Mouse (Mus musculus): ENCODE measurements at regions not wholly inside any gene's neighbourhood (a gene's known extent, or its start where the extent isn't known, plus 50 kb on each side); places are given as distances from the start of the nearest gene placed in this dataset.
A peak's percentile ranks its signal among the peaks of the same experiment; 100 is the strongest.

GRCm38 (mm10) chr11:18069348-18070031 lies 115.8 kb upstream of the Etaa1 start:
- WGBS = 38% methylated on average over 7 of the region's 7 CpGs
- Histone ChIP-seq H3K27me3 (replicated peaks) (no peaks in the 10 kb centered on the region), H3K4me3 (no peak overlapping the region), H3K9ac (no peak overlapping the region), H3K27ac (replicated peaks) (no peak overlapping the region), H3K9me3 (no peaks in the 10 kb centered on the region), H3K4me2 (no peak overlapping the region), H3K36me3 (no peaks in the 10 kb centered on the region), H3K4me1 (peaks cover 6% of the 10 kb centered on the region)
- ATAC-seq (ENCODE audit: extremely low read depth, insufficient number of reproducible peaks, low FRiP score, low TSS enrichment) = no peak

GRCm38 (mm10) chr11:18068085-18068484 lies 114.4 kb upstream of the Etaa1 start:
- no peak for ATAC-seq (ENCODE audit: extremely low read depth, insufficient number of reproducible peaks, low FRiP score, low TSS enrichment)
- WGBS = 41% methylated on average over 2 of the region's 2 CpGs
- no peaks in the 10 kb centered on the region for H3K27me3 ChIP-seq (replicated peaks)
- H3K27ac ChIP-seq (replicated peaks) = no peak overlapping the region
- H3K4me2 ChIP-seq = no peak overlapping the region
- no peak overlapping the region for H3K9ac ChIP-seq
- peaks cover 6% of the 10 kb centered on the region for H3K4me1 ChIP-seq
- H3K36me3 ChIP-seq = no peaks in the 10 kb centered on the region
- no peaks in the 10 kb centered on the region for H3K9me3 ChIP-seq
- H3K4me3 ChIP-seq = no peak overlapping the region

GRCm38 (mm10) chr11:18067676-18068075 lies 114.0 kb upstream of the Etaa1 start:
- Histone ChIP-seq H3K9me3 (no peaks in the 10 kb centered on the region), H3K27ac (replicated peaks) (no peak overlapping the region), H3K36me3 (no peaks in the 10 kb centered on the region), H3K4me2 (no peak overlapping the region), H3K27me3 (replicated peaks) (no peaks in the 10 kb centered on the region), H3K9ac (no peak overlapping the region), H3K4me1 (peaks cover 6% of the 10 kb centered on the region), H3K4me3 (no peak overlapping the region)
- ATAC-seq (ENCODE audit: extremely low read depth, insufficient number of reproducible peaks, low FRiP score, low TSS enrichment) = no peak
- 18% methylated on average over 3 of the region's 3 CpGs for WGBS

- ATAC-seq (ENCODE audit: extremely low read depth, insufficient number of reproducible peaks, low FRiP score, low TSS enrichment) = no peak
- Histone ChIP-seq H3K27me3 (replicated peaks) (no peaks in the 10 kb centered on the region), H3K27ac (replicated peaks) (no peak overlapping the region), H3K4me1 (no peaks in the 10 kb centered on the region), H3K4me2 (no peak overlapping the region), H3K36me3 (no peaks in the 10 kb centered on the region), H3K9me3 (no peaks in the 10 kb centered on the region), H3K9ac (no peak overlapping the region), H3K4me3 (no peak overlapping the region)
- WGBS = 68% methylated on average over 1 of the region's 1 CpGs
These were observed 87.9 kb upstream of the Etaa1 start for GRCm38 (mm10) chr11:18041589-18041988.

- H3K27ac ChIP-seq (replicated peaks) = no peak overlapping the region
- no peaks in the 10 kb centered on the region for H3K36me3 ChIP-seq
- no peaks in the 10 kb centered on the region for H3K27me3 ChIP-seq (replicated peaks)
- H3K4me1 ChIP-seq = no peaks in the 10 kb centered on the region
- WGBS = 80% methylated on average over 4 of the region's 4 CpGs
- H3K4me3 ChIP-seq = no peak overlapping the region
- no peak for ATAC-seq (ENCODE audit: extremely low read depth, insufficient number of reproducible peaks, low FRiP score, low TSS enrichment)
- H3K9me3 ChIP-seq = no peaks in the 10 kb centered on the region
- H3K9ac ChIP-seq = no peak overlapping the region
- no peak overlapping the region for H3K4me2 ChIP-seq
These were observed 77.4 kb upstream of the Etaa1 start for GRCm38 (mm10) chr11:18031049-18031448.

GRCm38 (mm10) chr11:18022065-18022464 lies 68.4 kb upstream of the Etaa1 start:
- no peak overlapping the region for H3K4me3 ChIP-seq
- ATAC-seq (ENCODE audit: extremely low read depth, insufficient number of reproducible peaks, low FRiP score, low TSS enrichment) = no peak

GRCm38 (mm10) chr11:18015239-18015638 lies 61.6 kb upstream of the Etaa1 start:
- Histone ChIP-seq H3K9me3 (no peaks in the 10 kb centered on the region), H3K27ac (replicated peaks) (no peak overlapping the region), H3K4me3 (no peak overlapping the region), H3K27me3 (replicated peaks) (no peaks in the 10 kb centered on the region), H3K36me3 (no peaks in the 10 kb centered on the region), H3K9ac (no peak overlapping the region), H3K4me2 (no peak overlapping the region), H3K4me1 (peaks cover 20% of the 10 kb centered on the region)
- WGBS = 44% methylated on average over 4 of the region's 4 CpGs
- ATAC-seq (ENCODE audit: extremely low read depth, insufficient number of reproducible peaks, low FRiP score, low TSS enrichment) = no peak

More at GRCm38 (mm10) chr11:18022065-18022464, 68.4 kb upstream of the Etaa1 start:
- H3K36me3 ChIP-seq = no peaks in the 10 kb centered on the region
- WGBS = 67% methylated on average over 4 of the region's 4 CpGs
- no peak overlapping the region for H3K9ac ChIP-seq
- H3K4me1 ChIP-seq = no peaks in the 10 kb centered on the region; the same call in 1 of the 2 replicates
- no peak overlapping the region for H3K27ac ChIP-seq (replicated peaks)
- no peak overlapping the region for H3K4me2 ChIP-seq
- H3K9me3 ChIP-seq = no peaks in the 10 kb centered on the region
- H3K27me3 ChIP-seq (replicated peaks) = no peaks in the 10 kb centered on the region

GRCm38 (mm10) chr11:18014610-18015009 lies 60.9 kb upstream of the Etaa1 start:
- no peak for ATAC-seq (ENCODE audit: extremely low read depth, insufficient number of reproducible peaks, low FRiP score, low TSS enrichment)
- 29% methylated on average over 9 of the region's 9 CpGs for WGBS
- Histone ChIP-seq H3K36me3 (no peaks in the 10 kb centered on the region), H3K27me3 (replicated peaks) (no peaks in the 10 kb centered on the region), H3K4me1 (peaks cover 20% of the 10 kb centered on the region), H3K27ac (replicated peaks) (no peak overlapping the region), H3K9me3 (no peaks in the 10 kb centered on the region), H3K9ac (no peak overlapping the region), H3K4me3 (no peak overlapping the region), H3K4me2 (no peak overlapping the region)

GRCm38 (mm10) chr11:18012085-18012484 lies 58.4 kb upstream of the Etaa1 start:
- Histone ChIP-seq H3K36me3 (no peaks in the 10 kb centered on the region), H3K27ac (replicated peaks) (no peak overlapping the region), H3K4me3 (no peak overlapping the region), H3K9me3 (no peaks in the 10 kb centered on the region), H3K4me1 (peaks cover 20% of the 10 kb centered on the region), H3K27me3 (replicated peaks) (no peaks in the 10 kb centered on the region), H3K4me2 (no peak overlapping the region), H3K9ac (no peak overlapping the region)
- ATAC-seq (ENCODE audit: extremely low read depth, insufficient number of reproducible peaks, low FRiP score, low TSS enrichment) = no peak
- WGBS = 49% methylated on average over 5 of the region's 5 CpGs

- Histone ChIP-seq H3K27me3 (replicated peaks) (no peaks in the 10 kb centered on the region), H3K4me3 (peak overlapping the region; percentile 39)
These were observed 57.5 kb upstream of the Etaa1 start for GRCm38 (mm10) chr11:18011101-18011733.

GRCm38 (mm10) chr11:18008140-18008539 lies 54.5 kb upstream of the Etaa1 start:
- ATAC-seq (ENCODE audit: extremely low read depth, insufficient number of reproducible peaks, low FRiP score, low TSS enrichment) = no peak
- 82% methylated on average over 6 of the region's 6 CpGs for WGBS

More at GRCm38 (mm10) chr11:18011101-18011733, 57.5 kb upstream of the Etaa1 start:
- no peaks in the 10 kb centered on the region for H3K9me3 ChIP-seq
- H3K4me1 ChIP-seq = peaks cover 20% of the 10 kb centered on the region
- 0 out of 2 replicates have a peak, but pooled peaks have one; percentile 70 for ATAC-seq (ENCODE audit: extremely low read depth, insufficient number of reproducible peaks, low FRiP score, low TSS enrichment)
- 14% methylated on average over 13 of the region's 13 CpGs for WGBS
- H3K9ac ChIP-seq = peak overlapping the region; percentile 56
- H3K27ac ChIP-seq (replicated peaks) = no peak overlapping the region
- H3K4me2 ChIP-seq = peak overlapping the region; percentile 64
- no peaks in the 10 kb centered on the region for H3K36me3 ChIP-seq

More at GRCm38 (mm10) chr11:18008140-18008539, 54.5 kb upstream of the Etaa1 start:
- Histone ChIP-seq H3K9me3 (no peaks in the 10 kb centered on the region), H3K4me3 (no peak overlapping the region), H3K27ac (replicated peaks) (no peak overlapping the region), H3K27me3 (replicated peaks) (no peaks in the 10 kb centered on the region), H3K4me2 (no peak overlapping the region), H3K4me1 (peaks cover 20% of the 10 kb centered on the region), H3K9ac (no peak overlapping the region), H3K36me3 (no peaks in the 10 kb centered on the region)

Data from heart, embryonic 13.5 days (tissue).